Mouse (Mus musculus) cerebellum, adult 2 months (tissue): ENCODE measurements around the gene Fam8a1. TPM values are rescaled to one million over a fixed set of nuclear protein-coding genes. Genes with fewer than 3 reads are reported as not detected.

Experiments used
- DNase-seq, 2 experiments: peaks; one replicate each; pipeline ENCODE4 v3.0.0; 2021
- H3K27ac ChIP-seq: fragments of 200-500 bp; 2 replicates; pipeline ENCODE4 v1.5.1; 2012; ENCODE audit warnings: low read length, control low read depth, inconsistent platforms; ENCODE audit not compliant: insufficient read depth
- H3K27me3 ChIP-seq: fragments of 200-500 bp; 2 replicates; pipeline ENCODE4 v1.6.1; 2012; ENCODE audit warnings: inconsistent platforms, mild to moderate bottlenecking, low read length, moderate library complexity; ENCODE audit not compliant: control insufficient read depth, insufficient read depth
- H3K4me1 ChIP-seq: fragments of 200-500 bp; 2 replicates; pipeline ENCODE4 v1.6.1; 2011; ENCODE audit warnings: low read length; ENCODE audit not compliant: control insufficient read depth, insufficient read depth
- H3K4me3 ChIP-seq: fragments of 200-500 bp; replicated peaks from 2 replicates; pipeline ENCODE3; 2011; ENCODE audit warnings: mild to moderate bottlenecking, low read depth, low read length, control low read depth; ENCODE audit not compliant: insufficient read depth
- CTCF ChIP-seq: fragments of 200-500 bp; IDR thresholded peaks from 2 replicates; pipeline ENCODE4 v1.5.1; 2011; ENCODE audit warnings: low read depth, mild to moderate bottlenecking, control low read depth, low read length, moderate library complexity, borderline replicate concordance; ENCODE audit not compliant: insufficient read depth
- POLR2A ChIP-seq: fragments of 200-500 bp; IDR thresholded peaks from 2 replicates; pipeline ENCODE4 v1.6.1; 2011; ENCODE audit warnings: low read length, control low read depth, borderline replicate concordance; ENCODE audit not compliant: insufficient read depth
- WGBS: fragments of 180-500 bp; shearing (Covaris S2); methylation state at CpG from one replicate; pipeline ENCODE4 v1.1.7; 2018; 5-methylcytosine and 5-hydroxymethylcytosine counted together
- polyA plus RNA-seq: library from polyadenylated mRNA; depleted of rRNA; stranded (reverse); fragments of >200 nt; gene quantifications from 2 replicates; pipeline ENCODE4 v1.2.3, GENCODE M21; 2012; rRNA removed

Gene Fam8a1
- polyA plus RNA-seq, 1 experiment = 41.9 TPM

- peak overlapping the region; percentile 52 for H3K27ac ChIP-seq
- H3K4me3 ChIP-seq = peak overlapping the region; percentile 73
- H3K27me3 ChIP-seq = no peaks in the 10 kb centered on the region
- WGBS = under 1% methylated on average over 85 of the region's 85 CpGs
- TF ChIP-seq POLR2A (no peak), CTCF (no peak)
- no peaks in the 10 kb centered on the region; the same call in 1 of the 2 replicates for H3K4me1 ChIP-seq
- DNase-seq = no peak
These were observed 57.9 kb downstream of the Fam8a1 start for GRCm38 (mm10) chr13:46727038-46727836.

Other genes starting within 250 kb of the Fam8a1 start
- gene Cap2, start 167.7 kb upstream of the Fam8a1 start, polyA plus RNA-seq = 80.4 and 94.3 TPM in 2 replicates
- 33.8 and 36.9 TPM in 2 replicates for gene Nup153, start 58.4 kb downstream of the Fam8a1 start, polyA plus RNA-seq